Mouse (Mus musculus): Measurements from ENCODE around the gene Mad1l1. TPM values are rescaled to one million over a fixed set of nuclear protein-coding genes. Genes with fewer than 3 reads are reported as not detected.

Gene Mad1l1
- total and polyA plus RNA-seq, 2 experiments = 6.7 to 14.4 TPM

- Histone ChIP-seq H3K4me1 (ENCODE audit: control insufficient read depth, insufficient read depth, low read length) (no peaks in the 10 kb centered on the region), H3K36me3 (ENCODE audit: control insufficient read depth, insufficient read depth, low read length) (no peaks in the 10 kb centered on the region), H3K9ac (ENCODE audit: low read depth, low read length) (no peak overlapping the region), H3K27me3 (ENCODE audit: control insufficient read depth, insufficient read depth, low read length) (peaks cover 8% of the 10 kb centered on the region; the same call in 1 of the 2 replicates), H3K27ac (replicated peaks; ENCODE audit: insufficient read depth, low read depth, low read length) (no peak overlapping the region), H3K79me2 (ENCODE audit: control insufficient read depth, insufficient read depth, low read length) (no peaks in the 10 kb centered on the region), H3K4me3 (ENCODE audit: insufficient read depth, low read depth, low read length) (no peak overlapping the region)
- DNase-seq (ENCODE audit: extremely low read depth, low read depth, low spot score) = no peak
- TF ChIP-seq POLR2A (IDR thresholded peaks at IDR 0.05; ENCODE audit: extremely low read depth, insufficient read depth, low read length) (no peak), CTCF (IDR thresholded peaks at IDR 0.05; ENCODE audit: low read depth, low read length) (no peak)
- WGBS = 30% methylated on average over 8 of the region's 8 CpGs
Measured at GRCm38 (mm10) chr5:139977476-139977875, 343.9 kb downstream of the Mad1l1 start.

- Histone ChIP-seq H3K79me2 (ENCODE audit: control insufficient read depth, insufficient read depth, low read length) (no peaks in the 10 kb centered on the region), H3K36me3 (ENCODE audit: control insufficient read depth, insufficient read depth, low read length) (no peaks in the 10 kb centered on the region), H3K4me1 (ENCODE audit: control insufficient read depth, insufficient read depth, low read length) (no peaks in the 10 kb centered on the region), H3K27ac (replicated peaks; ENCODE audit: insufficient read depth, low read depth, low read length) (no peak overlapping the region), H3K9ac (ENCODE audit: low read depth, low read length) (no peak overlapping the region), H3K27me3 (ENCODE audit: control insufficient read depth, insufficient read depth, low read length) (peaks cover 12% of the 10 kb centered on the region), H3K4me3 (ENCODE audit: insufficient read depth, low read depth, low read length) (no peak overlapping the region)
- DNase-seq (ENCODE audit: extremely low read depth, low read depth, low spot score) = no peak
- TF ChIP-seq POLR2A (IDR thresholded peaks at IDR 0.05; ENCODE audit: extremely low read depth, insufficient read depth, low read length) = no peak
- 72% methylated on average over 4 of the region's 4 CpGs for WGBS
Measured at GRCm38 (mm10) chr5:139976584-139976983, 344.8 kb downstream of the Mad1l1 start.

- Histone ChIP-seq H3K9ac (ENCODE audit: low read depth, low read length) (no peak overlapping the region), H3K27me3 (ENCODE audit: control insufficient read depth, insufficient read depth, low read length) (peaks cover 11% of the 10 kb centered on the region), H3K4me1 (ENCODE audit: control insufficient read depth, insufficient read depth, low read length) (0 out of 2 replicates have a peak, but pooled peaks cover 2% of the 10 kb centered on the region), H3K4me3 (ENCODE audit: insufficient read depth, low read depth, low read length) (no peak overlapping the region), H3K36me3 (ENCODE audit: control insufficient read depth, insufficient read depth, low read length) (no peaks in the 10 kb centered on the region), H3K27ac (replicated peaks; ENCODE audit: insufficient read depth, low read depth, low read length) (no peak overlapping the region), H3K79me2 (ENCODE audit: control insufficient read depth, insufficient read depth, low read length) (no peaks in the 10 kb centered on the region)
- peak; percentile 65 for DNase-seq (ENCODE audit: extremely low read depth, low read depth, low spot score)
- TF ChIP-seq POLR2A (IDR thresholded peaks at IDR 0.05; ENCODE audit: extremely low read depth, insufficient read depth, low read length) (no peak), CTCF (IDR thresholded peaks at IDR 0.05; ENCODE audit: low read depth, low read length) (peak; percentile 67)
- 41% methylated on average over 12 of the region's 12 CpGs for WGBS
Measured at GRCm38 (mm10) chr5:139970186-139970631, 351.1 kb downstream of the Mad1l1 start.

GRCm38 (mm10) chr5:139969151-139969948, 352.0 kb downstream of the Mad1l1 start:
- H3K27ac ChIP-seq (replicated peaks; ENCODE audit: insufficient read depth, low read depth, low read length) = no peak overlapping the region
- TF ChIP-seq CTCF (IDR thresholded peaks at IDR 0.05; ENCODE audit: low read depth, low read length) (no peak), POLR2A (IDR thresholded peaks at IDR 0.05; ENCODE audit: extremely low read depth, insufficient read depth, low read length) (no peak)
- 80% methylated on average over 14 of the region's 14 CpGs for WGBS
- no peaks in the 10 kb centered on the region for H3K79me2 ChIP-seq (ENCODE audit: control insufficient read depth, insufficient read depth, low read length)
- peaks cover 11% of the 10 kb centered on the region for H3K27me3 ChIP-seq (ENCODE audit: control insufficient read depth, insufficient read depth, low read length)
- no peak overlapping the region for H3K4me3 ChIP-seq (ENCODE audit: insufficient read depth, low read depth, low read length)
- H3K4me1 ChIP-seq (ENCODE audit: control insufficient read depth, insufficient read depth, low read length) = 0 out of 2 replicates have a peak, but pooled peaks cover 2% of the 10 kb centered on the region
- H3K36me3 ChIP-seq (ENCODE audit: control insufficient read depth, insufficient read depth, low read length) = no peaks in the 10 kb centered on the region
- no peak overlapping the region for H3K9ac ChIP-seq (ENCODE audit: low read depth, low read length)
- no peak for DNase-seq (ENCODE audit: extremely low read depth, low read depth, low spot score)

GRCm38 (mm10) chr5:139965596-139965995, 355.8 kb downstream of the Mad1l1 start:
- Histone ChIP-seq H3K4me3 (ENCODE audit: insufficient read depth, low read depth, low read length) (no peak overlapping the region), H3K79me2 (ENCODE audit: control insufficient read depth, insufficient read depth, low read length) (no peaks in the 10 kb centered on the region), H3K36me3 (ENCODE audit: control insufficient read depth, insufficient read depth, low read length) (no peaks in the 10 kb centered on the region), H3K4me1 (ENCODE audit: control insufficient read depth, insufficient read depth, low read length) (0 out of 2 replicates have a peak, but pooled peaks cover 2% of the 10 kb centered on the region), H3K27ac (replicated peaks; ENCODE audit: insufficient read depth, low read depth, low read length) (no peak overlapping the region), H3K27me3 (ENCODE audit: control insufficient read depth, insufficient read depth, low read length) (no peaks in the 10 kb centered on the region), H3K9ac (ENCODE audit: low read depth, low read length) (no peak overlapping the region)
- TF ChIP-seq POLR2A (IDR thresholded peaks at IDR 0.05; ENCODE audit: extremely low read depth, insufficient read depth, low read length) = no peak
- TF ChIP-seq CTCF (IDR thresholded peaks at IDR 0.05; ENCODE audit: low read depth, low read length) = no peak
- WGBS = 79% methylated on average over 14 of the region's 14 CpGs
- DNase-seq (ENCODE audit: extremely low read depth, low read depth, low spot score) = no peak

- no peaks in the 10 kb centered on the region for H3K79me2 ChIP-seq (ENCODE audit: control insufficient read depth, insufficient read depth, low read length)
- H3K36me3 ChIP-seq (ENCODE audit: control insufficient read depth, insufficient read depth, low read length) = no peaks in the 10 kb centered on the region
- TF ChIP-seq CTCF (IDR thresholded peaks at IDR 0.05; ENCODE audit: low read depth, low read length) = no peak
- no peak for TF ChIP-seq POLR2A (IDR thresholded peaks at IDR 0.05; ENCODE audit: extremely low read depth, insufficient read depth, low read length)
- no peak overlapping the region for H3K9ac ChIP-seq (ENCODE audit: low read depth, low read length)
- no peak overlapping the region for H3K4me3 ChIP-seq (ENCODE audit: insufficient read depth, low read depth, low read length)
- H3K4me1 ChIP-seq (ENCODE audit: control insufficient read depth, insufficient read depth, low read length) = 0 out of 2 replicates have a peak, but pooled peaks cover 1% of the 10 kb centered on the region
- no peak for DNase-seq (ENCODE audit: extremely low read depth, low read depth, low spot score)
- WGBS = 70% methylated on average over 5 of the region's 5 CpGs
- H3K27ac ChIP-seq (replicated peaks; ENCODE audit: insufficient read depth, low read depth, low read length) = no peak overlapping the region
- H3K27me3 ChIP-seq (ENCODE audit: control insufficient read depth, insufficient read depth, low read length) = no peaks in the 10 kb centered on the region
Measured at GRCm38 (mm10) chr5:139964391-139964790, 357.0 kb downstream of the Mad1l1 start.

All from liver, adult 2 months (tissue).